Mouse (Mus musculus) induced T-regulatory cell, adult 2 months (primary cell): ENCODE data around the gene Htatip2.

Experiments used
- DNase-seq: peaks from one replicate; pipeline ENCODE4 v3.0.0-alpha.2; 2012; ENCODE audit warnings: low read depth

Htatip2 gene

GRCm38 (mm10) chr7:49758934-49759571 lies at the start of gene Htatip2:
TSS of gene Htatip2 (plus strand) at chr7:49759115.
- DNase-seq = peak; percentile 84

GRCm38 (mm10) chr7:49709381-49710021 lies 49.4 kb upstream of the Htatip2 start:
- DNase-seq = no peak

DNA sequence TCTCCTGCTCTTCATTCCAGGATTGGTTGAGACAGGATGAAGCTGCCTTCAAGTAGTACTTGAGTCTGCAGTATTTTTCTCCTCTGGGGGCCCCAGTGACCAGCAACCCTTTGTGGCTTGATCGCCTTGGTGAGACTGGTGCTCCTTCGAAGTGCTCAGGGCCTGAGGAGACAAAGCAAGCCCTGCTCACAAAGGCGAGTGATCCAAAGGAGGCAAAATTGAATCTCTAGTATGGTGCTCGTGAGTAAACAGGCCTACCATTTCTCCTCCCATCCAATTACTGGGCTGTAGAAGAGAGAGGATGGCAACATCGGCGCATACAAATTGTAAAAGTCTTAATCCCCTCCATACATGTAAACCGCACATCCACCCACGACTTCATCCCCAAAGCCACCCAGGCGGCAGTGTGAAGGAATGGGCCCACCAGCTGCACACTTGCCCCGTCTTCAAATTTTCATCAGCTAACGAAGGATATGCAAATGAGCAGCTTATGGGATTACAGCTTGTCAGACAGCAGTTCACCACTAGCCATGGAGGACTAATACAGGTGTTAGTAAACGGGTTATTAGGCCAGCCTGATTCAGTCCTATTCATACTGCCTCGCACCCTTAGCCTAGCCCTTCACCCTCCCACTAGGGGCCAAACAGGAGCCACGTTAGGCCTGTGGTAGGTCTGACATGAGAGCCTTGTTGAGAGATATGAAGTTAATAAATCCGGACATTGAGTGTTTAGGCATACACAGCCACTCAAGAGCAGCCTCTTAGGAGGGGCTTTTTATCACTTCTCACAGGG lies 40.8 kb upstream of the Htatip2 start:
- DNase-seq = no peak

DNA sequence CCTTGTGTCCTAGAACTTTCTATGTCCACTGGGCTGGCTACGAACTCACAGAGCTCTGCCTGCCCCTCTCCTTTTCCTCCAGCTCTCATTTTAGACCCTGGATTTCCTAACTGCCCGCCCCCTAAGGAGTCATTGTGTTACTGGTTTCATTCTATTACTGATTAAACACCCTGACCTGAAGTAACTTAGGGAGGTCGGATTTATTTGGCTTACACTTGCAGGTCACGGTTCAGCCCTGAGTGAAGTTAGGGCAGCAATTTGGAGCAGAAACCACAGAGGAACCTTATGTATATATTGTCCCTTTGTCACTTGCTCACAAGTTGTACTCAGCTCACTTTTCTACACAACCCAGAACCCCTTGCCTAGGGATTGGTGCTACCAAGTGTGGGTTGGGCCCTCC lies 24.6 kb upstream of the Htatip2 start:
- DNase-seq = no peak

- DNase-seq = no peak
These were observed 19.5 kb upstream of the Htatip2 start for GRCm38 (mm10) chr7:49739448-49739847.

GRCm38 (mm10) chr7:49741474-49741873 lies 17.4 kb upstream of the Htatip2 start:
- DNase-seq = peak; percentile 74

DNA sequence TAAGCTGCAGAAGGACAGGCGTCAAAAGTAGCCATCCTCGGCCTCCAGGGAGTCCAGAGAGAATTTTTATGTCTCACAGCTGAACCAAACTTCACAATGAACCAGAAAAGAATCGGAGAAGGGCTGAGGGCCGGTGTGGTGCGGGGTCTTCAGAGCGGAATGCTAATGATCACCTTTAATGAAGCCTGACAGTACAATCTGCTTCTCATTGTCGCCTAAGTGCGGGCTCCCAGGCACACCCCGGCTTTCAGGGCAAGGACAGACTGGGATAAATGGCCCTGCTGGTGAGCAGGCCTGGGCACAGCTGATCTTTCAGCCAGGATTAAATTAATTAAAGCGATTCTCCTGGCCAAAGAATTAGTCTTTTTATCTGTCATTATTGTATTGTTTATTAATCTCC lies 17.0 kb upstream of the Htatip2 start:
- DNase-seq = no peak

DNA sequence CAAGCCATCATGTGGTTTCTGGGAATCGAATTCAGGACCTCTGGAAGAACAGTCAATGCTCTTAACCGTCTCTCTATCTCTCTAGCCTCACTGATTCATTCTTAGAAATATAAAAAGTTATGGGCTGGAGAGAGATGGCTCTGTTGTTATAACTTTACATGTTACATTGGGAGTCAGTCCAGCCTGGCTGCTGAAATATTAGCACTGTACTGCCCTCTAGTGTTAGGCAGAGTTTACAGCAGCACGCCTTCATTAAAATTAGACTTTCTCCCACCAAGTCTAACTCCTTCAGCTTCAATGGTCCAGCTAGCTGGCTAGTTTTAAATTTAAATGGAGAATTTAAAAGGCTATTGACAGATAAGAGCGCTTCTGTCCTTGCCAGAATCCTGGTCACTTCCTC lies 7.8 kb upstream of the Htatip2 start:
- DNase-seq = peak; percentile 69

DNA sequence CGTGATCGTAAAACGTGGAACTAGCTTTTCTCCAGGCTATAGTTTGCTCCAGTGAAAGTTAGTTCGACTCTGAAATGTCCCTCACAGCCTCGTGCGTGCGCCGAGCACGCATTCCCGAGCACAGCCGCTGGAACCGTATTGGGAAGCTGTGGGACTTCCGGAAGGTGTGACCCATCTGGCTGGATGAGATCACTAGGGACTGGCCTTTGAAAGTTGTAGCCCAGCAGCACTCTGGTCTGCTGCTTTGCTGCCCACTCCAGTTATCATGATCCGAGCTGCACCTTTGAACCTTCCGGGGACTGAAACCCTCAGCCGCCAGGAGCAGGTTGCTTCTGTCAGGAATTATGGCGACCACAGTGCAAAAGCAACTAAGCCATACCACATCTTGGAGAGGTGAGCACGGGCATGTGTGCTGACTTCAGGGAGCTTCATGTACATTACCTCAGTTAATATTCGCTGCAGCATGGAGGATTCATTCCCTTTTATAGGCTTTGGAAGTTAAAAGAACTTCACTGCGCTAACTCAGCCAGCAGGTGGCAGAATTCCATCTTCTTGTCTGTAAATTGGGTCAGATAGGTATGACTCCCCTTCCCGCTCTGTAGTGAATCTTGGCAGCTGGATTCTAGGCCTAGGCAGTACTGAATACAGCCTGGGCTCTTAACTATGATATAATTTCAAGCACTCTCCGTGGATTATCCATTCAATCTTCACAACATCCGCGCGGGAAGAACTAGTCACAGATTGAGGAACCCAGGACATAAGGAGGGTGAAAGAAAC lies 6.0 kb upstream of the Htatip2 start:
- peak; percentile 79 for DNase-seq

- peak; percentile 85 for DNase-seq
These were observed 4.1 kb upstream of the Htatip2 start for GRCm38 (mm10) chr7:49754767-49755166.

- no peak for DNase-seq
These were observed 3.7 kb downstream of the Htatip2 start for GRCm38 (mm10) chr7:49762605-49763004.

DNA sequence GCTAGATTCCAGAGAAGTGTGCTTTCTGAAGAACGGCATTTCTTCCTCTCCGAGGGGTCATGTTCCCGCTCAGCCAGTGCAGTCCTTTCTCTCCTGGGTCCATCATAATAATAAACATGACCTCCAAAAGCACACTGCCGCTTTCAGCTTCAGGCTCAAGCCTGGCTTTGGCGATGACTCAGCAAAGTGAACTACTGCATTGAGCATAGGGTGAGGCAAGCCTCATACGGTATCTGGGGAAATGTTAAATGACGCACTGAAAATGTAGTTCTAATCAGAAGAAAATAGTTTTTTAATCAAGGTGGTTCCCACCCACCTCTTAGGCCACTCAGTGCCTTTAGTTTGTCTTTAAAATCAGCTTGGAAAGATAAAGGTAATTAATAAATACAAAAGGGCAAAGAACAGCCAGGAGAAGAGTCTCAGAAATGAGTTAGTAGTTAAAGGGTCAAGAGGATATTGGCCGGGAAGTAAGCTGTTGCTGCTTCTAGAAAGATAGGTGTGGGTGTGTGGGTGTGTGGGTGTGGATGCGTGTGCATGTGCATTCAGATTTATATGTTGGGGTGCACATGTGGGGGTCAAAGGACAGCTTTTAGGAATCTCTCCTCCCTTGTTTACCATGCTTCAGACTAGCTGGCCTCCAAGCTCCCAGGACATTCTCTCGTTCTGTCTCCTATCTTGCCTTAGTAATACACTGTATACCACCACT lies 5.2 kb downstream of the Htatip2 start:
- no peak for DNase-seq

DNA sequence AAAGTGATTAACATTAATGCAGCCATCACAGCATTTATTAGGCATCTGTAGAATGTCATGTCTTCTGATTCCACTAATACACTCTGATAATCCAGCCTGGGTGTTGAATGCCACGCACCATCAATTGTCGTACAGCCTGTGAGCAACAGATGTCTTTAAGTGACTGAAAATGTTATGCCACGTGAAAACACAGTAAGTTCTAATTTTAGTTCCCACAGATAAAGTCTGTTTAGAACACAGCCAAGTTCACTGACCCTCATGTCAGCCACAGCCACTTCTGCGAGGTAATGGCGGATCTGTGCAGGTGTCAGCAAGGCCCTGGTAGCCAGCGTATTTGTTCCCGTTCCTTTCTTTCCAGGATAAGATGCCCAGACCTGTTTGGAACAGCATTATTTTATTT lies 7.3 kb downstream of the Htatip2 start:
- no peak for DNase-seq

GRCm38 (mm10) chr7:49768509-49768908 lies 9.6 kb downstream of the Htatip2 start:
- no peak for DNase-seq

GRCm38 (mm10) chr7:49774396-49774795 lies 15.5 kb downstream of the Htatip2 start:
- DNase-seq = no peak

- DNase-seq = no peak
These were observed 18.7 kb downstream of the Htatip2 start for GRCm38 (mm10) chr7:49777585-49777984.

GRCm38 (mm10) chr7:49778114-49778901 lies 19.4 kb downstream of the Htatip2 start, which contains the start of gene Prmt3:
TSS of gene Prmt3 (plus strand) at chr7:49778346.
- DNase-seq = peak; percentile 97

DNA sequence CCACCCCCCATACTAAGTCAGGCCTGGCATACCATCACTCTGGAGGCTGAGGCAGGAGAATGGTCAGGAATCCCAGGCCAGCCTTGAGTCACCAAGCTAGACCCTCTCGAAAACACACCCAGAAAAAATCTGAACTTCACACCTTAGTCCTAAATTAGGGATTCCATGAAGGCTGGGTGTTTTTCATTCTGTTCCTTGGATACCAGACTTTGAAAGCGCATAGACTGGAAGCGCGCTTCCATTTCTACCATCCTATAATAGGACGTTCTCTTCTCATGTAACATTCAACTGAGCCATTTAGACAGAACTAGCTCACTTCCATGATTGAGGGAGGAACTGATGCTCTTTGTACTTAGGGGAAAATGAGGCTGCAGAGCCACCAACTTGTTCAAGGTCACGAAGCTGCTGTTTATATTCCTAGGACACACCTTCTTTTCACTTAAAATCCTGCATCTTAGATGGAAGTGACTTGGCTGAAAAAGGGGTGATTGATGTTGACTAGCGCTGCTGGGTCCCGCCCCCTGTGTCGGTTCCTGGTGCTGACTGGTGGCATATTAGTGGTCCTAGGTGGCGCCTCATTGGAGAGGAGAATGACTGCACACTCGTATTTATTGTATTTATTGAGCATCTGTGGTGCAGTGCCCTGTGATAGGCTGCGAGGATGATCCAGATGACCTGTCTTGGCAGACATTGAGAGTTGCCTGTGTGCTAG lies 20.1 kb downstream of the Htatip2 start:
- peak; percentile 46 for DNase-seq

DNA sequence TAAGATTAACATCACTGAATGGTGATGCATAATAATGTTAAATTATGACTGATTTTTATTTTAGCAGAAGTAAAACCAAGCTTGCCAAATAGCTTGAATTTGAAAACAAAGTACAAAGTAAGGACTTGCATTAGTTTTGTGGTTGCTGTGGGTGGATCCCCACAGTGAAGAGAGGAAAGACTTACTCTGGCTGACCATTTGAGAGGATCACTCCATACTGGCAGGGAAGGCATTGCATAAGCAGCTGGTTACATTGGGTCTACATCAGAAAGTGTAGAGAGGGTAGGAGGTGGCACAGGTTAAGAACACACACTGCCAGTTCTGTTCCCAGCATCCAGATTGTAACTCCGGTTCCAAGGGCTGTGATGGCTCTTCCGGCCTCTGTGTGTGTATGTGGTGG lies 24.1 kb downstream of the Htatip2 start:
- DNase-seq = no peak

DNA sequence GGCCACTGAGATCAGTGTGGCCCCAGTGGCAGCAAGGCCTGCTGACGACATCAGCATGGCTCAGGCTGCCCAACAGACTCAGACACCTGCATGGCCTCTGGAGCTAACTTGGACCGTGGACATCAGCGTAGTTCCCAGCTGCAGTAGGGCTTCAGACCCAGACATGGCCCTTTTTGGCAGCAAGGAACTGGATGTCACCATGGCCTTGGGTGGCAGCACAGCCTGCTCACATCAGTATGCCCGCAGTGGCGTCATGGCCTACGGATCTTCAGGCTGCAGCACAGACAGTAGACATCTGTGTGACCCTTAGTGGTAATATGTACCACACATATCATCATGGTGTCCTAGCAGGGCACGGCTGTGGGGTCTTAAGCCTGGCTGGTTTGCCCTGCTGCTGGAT lies 26.2 kb downstream of the Htatip2 start:
- DNase-seq = no peak
